Mouse (Mus musculus) adrenal gland, adult 2 months (tissue): ENCODE measurements at regions not wholly inside any gene's neighbourhood (a gene's known extent, or its start where the extent isn't known, plus 50 kb on each side); places are given as distances from the start of the nearest gene placed in this dataset.

ENCODE experiments used
- DNase-seq: peaks from one replicate; pipeline ENCODE4 v3.0.0; 2021

DNA sequence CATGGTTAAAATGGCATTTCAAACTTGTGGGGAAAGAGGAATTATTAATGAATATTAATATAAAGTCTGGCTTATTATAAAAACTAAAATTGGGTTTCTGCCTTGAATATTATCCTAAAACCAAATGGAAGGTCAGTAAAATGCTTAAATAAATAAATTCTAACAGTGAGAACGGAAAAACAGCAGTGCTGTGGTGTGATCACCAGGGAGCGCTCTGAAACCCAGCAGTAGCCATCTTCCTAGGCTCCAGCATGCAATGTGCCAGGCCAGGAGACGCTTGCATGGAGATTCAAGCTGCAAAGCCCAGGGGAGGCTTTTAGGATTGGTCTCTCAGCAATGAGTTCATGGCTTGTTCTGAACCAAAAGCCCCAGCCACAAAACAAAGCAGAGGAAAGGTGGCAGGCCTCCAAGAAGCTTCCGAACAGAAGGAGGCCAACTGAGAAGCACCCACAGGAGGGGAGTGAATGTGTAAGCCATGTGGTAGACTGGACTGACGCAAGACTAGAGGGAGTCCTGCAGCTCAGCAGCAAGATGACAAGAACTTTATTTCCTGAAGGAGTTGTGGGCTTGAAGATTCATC is 52.3 kb upstream of the Bace2 start:
- no peak for DNase-seq
